Comparison of ENCODE assay signal across 24 mouse cellular contexts in genomic region chr17:17602786-17603185, GRCm38 (mm10). TPM values are rescaled to one million over a fixed set of nuclear protein-coding genes. Genes with fewer than 3 reads are reported as not detected.
DNase-seq lines count a peak whose midpoint lies in the region; ATAC-seq and TF ChIP-seq lines count a peak whose summit lies in the region.
"Had no signal": no experiment of that assay in that cellular context is flagged by ENCODE, and none has a peak within 500 bp of the region (broad histone marks: within the 10 kb centered on the region; RNA-seq: fewer than 3 reads in every experiment).

No protein-coding gene starts in this region.

- TF ChIP-seq CTCF in layer of hippocampus, adult 2 months (conservative IDR thresholded peaks at IDR 0.05), result no peak
- TF ChIP-seq CTCF in brain, embryonic 14.5 days (IDR thresholded peaks at IDR 0.05; ENCODE audit: borderline replicate concordance, extremely low read depth, insufficient read depth, insufficient read length), result no peak

- TF ChIP-seq POLR2A in brain, embryonic 14.5 days (IDR thresholded peaks at IDR 0.05; ENCODE audit: borderline replicate concordance, extremely low read depth, insufficient read depth, insufficient read length, poor library complexity, severe bottlenecking), result no peak

- H3K27ac ChIP-seq in forebrain, embryonic 14.5 days (ENCODE audit: low read depth, low read length), result peak overlapping the region; percentile 33; the same call in 1 of the 2 replicates
- H3K27ac ChIP-seq in forebrain, embryonic 10.5 days, result no peak overlapping the region
- peak overlapping the region; percentile 66 for H3K27ac ChIP-seq in heart, embryonic 12.5 days (ENCODE audit: poor library complexity, severe bottlenecking)
- H3K27ac ChIP-seq in layer of hippocampus, adult 2 months, result peak overlapping the region; percentile 78
- H3K27ac ChIP-seq: hindbrain, embryonic 12.5 days; liver, embryonic 14.5 days; stomach, embryonic 15.5 days had no signal

- no peaks in the 10 kb centered on the region for H3K36me3 ChIP-seq in forebrain, embryonic 14.5 days (ENCODE audit: control insufficient read depth, insufficient read depth, low read length)
- no peaks in the 10 kb centered on the region for H3K36me3 ChIP-seq in forebrain, embryonic 10.5 days (replicated peaks)
- no peaks in the 10 kb centered on the region for H3K36me3 ChIP-seq in heart, embryonic 12.5 days
- H3K36me3 ChIP-seq: embryonic facial prominence, embryonic 13.5 days; hindbrain, embryonic 12.5 days; limb, embryonic 13.5 days; stomach, embryonic 15.5 days had no signal

- H3K4me3 ChIP-seq in forebrain, embryonic 14.5 days (ENCODE audit: low read depth, low read length), result no peak overlapping the region
- no peak overlapping the region for H3K4me3 ChIP-seq in forebrain, embryonic 10.5 days
- no peak overlapping the region for H3K4me3 ChIP-seq in heart, embryonic 12.5 days
- H3K4me3 ChIP-seq in layer of hippocampus, adult 2 months, result no peak overlapping the region
- H3K4me3 ChIP-seq: embryonic facial prominence, embryonic 13.5 days; erythroblast, embryonic 14.5 days; hindbrain, embryonic 12.5 days; limb, embryonic 13.5 days; megakaryocyte, embryonic 14.5 days; stomach, embryonic 15.5 days had no signal

- 0 out of 2 replicates have a peak overlapping the region, but pooled peaks have one; percentile 14 for H3K4me2 ChIP-seq in forebrain, embryonic 14.5 days (ENCODE audit: low read length)
- H3K4me2 ChIP-seq in heart, embryonic 12.5 days, result no peak overlapping the region
- H3K4me2 ChIP-seq: embryonic facial prominence, embryonic 13.5 days; hindbrain, embryonic 12.5 days; limb, embryonic 13.5 days; lung, embryonic 14.5 days; stomach, embryonic 15.5 days had no signal

- H3K27me3 ChIP-seq in forebrain, embryonic 14.5 days (replicated peaks; ENCODE audit: control insufficient read depth, insufficient read depth, low read length), result no peaks in the 10 kb centered on the region
- no peaks in the 10 kb centered on the region for H3K27me3 ChIP-seq in forebrain, embryonic 10.5 days (ENCODE audit: poor library complexity, severe bottlenecking)
- H3K27me3 ChIP-seq in heart, embryonic 12.5 days (replicated peaks), result no peaks in the 10 kb centered on the region
- H3K27me3 ChIP-seq: embryonic facial prominence, embryonic 13.5 days; hindbrain, embryonic 12.5 days; limb, embryonic 13.5 days; megakaryocyte, embryonic 14.5 days; stomach, embryonic 15.5 days had no signal

- DNase-seq in forebrain, embryonic 14.5 days (ENCODE audit: low spot score), result peak; percentile 16
- DNase-seq in forebrain, embryonic 10.5 days (ENCODE audit: extremely low spot score, low spot score), result no peak
- no peak for DNase-seq in heart, postnatal 10 days
- DNase-seq in layer of hippocampus, adult 2 months (ENCODE audit: low spot score in 2 of 2), result no peak
- no peak for DNase-seq in layer of hippocampus, adult 9-10 months (ENCODE audit: low spot score)
- peak; percentile 27 for DNase-seq in brain, embryonic 14.5 days (ENCODE audit: low read depth)
- DNase-seq in lung, postnatal 25 days (ENCODE audit: low spot score), result no peak
- DNase-seq: adrenal gland, adult 2 months; cerebellum, postnatal 25 days; embryo, embryonic 11 days; kidney, postnatal 25 days; lung, embryonic 14.5 days; lung, postnatal 36 days; thymus, adult 18-20 months; thymus, postnatal 36 days had no signal

- intact Hi-C loops in heart, postnatal 10 days (cut with DNase I), result no loop called here

- ATAC-seq in forebrain, embryonic 14.5 days, result peak; percentile 28; the same call in 1 of the 2 replicates
- no peak for ATAC-seq in heart, embryonic 12.5 days (ENCODE audit: insufficient number of reproducible peaks, low FRiP score)
- ATAC-seq: intestine, postnatal 0 days had no signal

- H3K4me1 ChIP-seq in forebrain, embryonic 14.5 days (ENCODE audit: control insufficient read depth, insufficient read depth, low read length), result peaks cover 18% of the 10 kb centered on the region
- H3K4me1 ChIP-seq in forebrain, embryonic 10.5 days, result peaks cover 17% of the 10 kb centered on the region
- peaks cover 30% of the 10 kb centered on the region for H3K4me1 ChIP-seq in heart, embryonic 12.5 days (replicated peaks)

- H3K9me3 ChIP-seq in forebrain, embryonic 14.5 days (replicated peaks; ENCODE audit: control insufficient read depth, low read length), result no peaks in the 10 kb centered on the region
- H3K9me3 ChIP-seq in forebrain, embryonic 10.5 days, result no peaks in the 10 kb centered on the region
- no peaks in the 10 kb centered on the region for H3K9me3 ChIP-seq in heart, embryonic 12.5 days (replicated peaks)
- H3K9me3 ChIP-seq: embryonic facial prominence, embryonic 13.5 days; hindbrain, embryonic 12.5 days; limb, embryonic 13.5 days; megakaryocyte, embryonic 14.5 days; stomach, embryonic 15.5 days had no signal

- no peak overlapping the region for H3K9ac ChIP-seq in forebrain, embryonic 14.5 days (ENCODE audit: low read length)
- H3K9ac ChIP-seq in heart, embryonic 12.5 days, result no peak overlapping the region
- H3K9ac ChIP-seq: embryonic facial prominence, embryonic 13.5 days; hindbrain, embryonic 12.5 days; limb, embryonic 13.5 days; liver, embryonic 14.5 days; lung, embryonic 14.5 days; stomach, embryonic 15.5 days had no signal

RNA-seq across cellular contexts. Expression of gene Lnpep, which starts 22.1 kb away (rescaled TPM):
- 5.2 and 8.3 TPM in 2 replicates for polyA plus RNA-seq in forebrain, embryonic 14.5 days (2014; fragmentation: Nextera tagmentation; extraction: Ambion mirVana)
- polyA plus RNA-seq in forebrain, embryonic 10.5 days (2016; fragmentation: Nextera tagmentation; extraction: Ambion mirVana), result 6.3 and 6.5 TPM in 2 replicates
- polyA plus RNA-seq in heart, embryonic 12.5 days (2016; fragmentation: Nextera tagmentation; extraction: Ambion mirVana), result 13.8 and 15.1 TPM in 2 replicates
- 100 to 1,000 TPM; 170 to 171 TPM for total RNA-seq in heart, postnatal 10 days (2021)
- total RNA-seq in layer of hippocampus, adult 2 months (2021), result 100 to 1,000 TPM; 101 to 105 TPM
- polyA plus RNA-seq in brain, embryonic 14.5 days (2012; rRNA removed), result 10.9 and 12.9 TPM in 2 replicates

Comparison
In these comparisons a context has a peak if more than half of its experiments do, and no peak if none do; other contexts are left out.
1. DNase-seq: peak in forebrain, embryonic 14.5 days (single experiment) and brain, embryonic 14.5 days (single experiment); none in forebrain, embryonic 10.5 days (single experiment), heart, postnatal 10 days (0 of 2), layer of hippocampus, adult 2 months (0 of 2), layer of hippocampus, adult 9-10 months (single experiment) and lung, postnatal 25 days (single experiment).